Mouse (Mus musculus): ENCODE measurements around the gene Klhdc4. TPM values are rescaled to one million over a fixed set of nuclear protein-coding genes. Genes with fewer than 3 reads are reported as not detected.

The Klhdc4 gene
- polyA plus RNA-seq, 1 experiment from 2014 or later = 49.4 TPM

GRCm38 (mm10) chr8:121782493-121782892 lies 46.9 kb downstream of the Klhdc4 start:
- Histone ChIP-seq H3K27me3 (ENCODE audit: control insufficient read depth, insufficient read depth, low read length) (no peaks in the 10 kb centered on the region), H3K36me3 (ENCODE audit: control insufficient read depth, insufficient read depth, low read length) (no peaks in the 10 kb centered on the region), H3K4me1 (ENCODE audit: control insufficient read depth, insufficient read depth, low read length) (no peaks in the 10 kb centered on the region), H3K9me3 (ENCODE audit: control insufficient read depth, low read length) (no peaks in the 10 kb centered on the region), H3K4me2 (no peak overlapping the region), H3K4me3 (ENCODE audit: low read depth, low read length) (no peak overlapping the region), H3K9ac (ENCODE audit: low read length) (no peak overlapping the region), H3K27ac (ENCODE audit: low read depth, low read length) (no peak overlapping the region)
- 76% methylated on average over 5 of the region's 5 CpGs for WGBS
- ATAC-seq (ENCODE audit: low FRiP score) = no peak
- DNase-seq (ENCODE audit: low spot score, missing footprints) = no peak

- no peaks in the 10 kb centered on the region for H3K27me3 ChIP-seq (ENCODE audit: control insufficient read depth, insufficient read depth, low read length)
- DNase-seq (ENCODE audit: low spot score, missing footprints) (no peak), ATAC-seq (ENCODE audit: low FRiP score) (no peak)
- H3K9ac ChIP-seq (ENCODE audit: low read length) = no peak overlapping the region
- no peak overlapping the region for H3K4me2 ChIP-seq
- whole genome bisulfite sequencing = 86% methylated on average over 12 of the region's 12 CpGs
- H3K27ac ChIP-seq (ENCODE audit: low read depth, low read length) = no peak overlapping the region
- no peaks in the 10 kb centered on the region for H3K36me3 ChIP-seq (ENCODE audit: control insufficient read depth, insufficient read depth, low read length)
- H3K4me3 ChIP-seq (ENCODE audit: low read depth, low read length) = no peak overlapping the region
- no peaks in the 10 kb centered on the region for H3K9me3 ChIP-seq (ENCODE audit: control insufficient read depth, low read length)
- peaks cover 15% of the 10 kb centered on the region for H3K4me1 ChIP-seq (ENCODE audit: control insufficient read depth, insufficient read depth, low read length)
Observed at GRCm38 (mm10) chr8:121773876-121774275, 55.5 kb downstream of the Klhdc4 start.

- Histone ChIP-seq H3K9ac (ENCODE audit: low read length) (peak overlapping the region; percentile 27; the same call in 1 of the 2 replicates), H3K4me2 (peak overlapping the region; percentile 27), H3K36me3 (ENCODE audit: control insufficient read depth, insufficient read depth, low read length) (no peaks in the 10 kb centered on the region), H3K27ac (ENCODE audit: low read depth, low read length) (0 out of 2 replicates have a peak overlapping the region, but pooled peaks have one; percentile 2), H3K4me3 (ENCODE audit: low read depth, low read length) (no peak overlapping the region), H3K27me3 (ENCODE audit: control insufficient read depth, insufficient read depth, low read length) (no peaks in the 10 kb centered on the region), H3K9me3 (ENCODE audit: control insufficient read depth, low read length) (no peaks in the 10 kb centered on the region), H3K4me1 (ENCODE audit: control insufficient read depth, insufficient read depth, low read length) (peaks cover 15% of the 10 kb centered on the region)
- DNase-seq (ENCODE audit: low spot score, missing footprints) (peak; percentile 82), ATAC-seq (ENCODE audit: low FRiP score) (peak; percentile 85)
- 23% methylated on average over 19 of the region's 19 CpGs for WGBS
Observed at GRCm38 (mm10) chr8:121770845-121771752, 58.3 kb downstream of the Klhdc4 start.

GRCm38 (mm10) chr8:121769621-121770020 lies 59.7 kb downstream of the Klhdc4 start:
- DNase-seq (ENCODE audit: low spot score, missing footprints) (no peak), ATAC-seq (ENCODE audit: low FRiP score) (no peak)
- H3K4me2 ChIP-seq = no peak overlapping the region
- peaks cover 15% of the 10 kb centered on the region for H3K4me1 ChIP-seq (ENCODE audit: control insufficient read depth, insufficient read depth, low read length)
- H3K9ac ChIP-seq (ENCODE audit: low read length) = no peak overlapping the region
- no peaks in the 10 kb centered on the region for H3K9me3 ChIP-seq (ENCODE audit: control insufficient read depth, low read length)
- no peaks in the 10 kb centered on the region for H3K36me3 ChIP-seq (ENCODE audit: control insufficient read depth, insufficient read depth, low read length)
- H3K27ac ChIP-seq (ENCODE audit: low read depth, low read length) = no peak overlapping the region
- H3K4me3 ChIP-seq (ENCODE audit: low read depth, low read length) = no peak overlapping the region
- 100% methylated on average over 2 of the region's 2 CpGs for WGBS
- no peaks in the 10 kb centered on the region for H3K27me3 ChIP-seq (ENCODE audit: control insufficient read depth, insufficient read depth, low read length)

- Histone ChIP-seq H3K4me1 (ENCODE audit: control insufficient read depth, insufficient read depth, low read length) (peaks cover 15% of the 10 kb centered on the region), H3K4me3 (ENCODE audit: low read depth, low read length) (no peak overlapping the region), H3K9me3 (ENCODE audit: control insufficient read depth, low read length) (no peaks in the 10 kb centered on the region), H3K27ac (ENCODE audit: low read depth, low read length) (no peak overlapping the region), H3K9ac (ENCODE audit: low read length) (no peak overlapping the region), H3K27me3 (ENCODE audit: control insufficient read depth, insufficient read depth, low read length) (no peaks in the 10 kb centered on the region), H3K4me2 (no peak overlapping the region), H3K36me3 (ENCODE audit: control insufficient read depth, insufficient read depth, low read length) (no peaks in the 10 kb centered on the region)
- peak; percentile 65 for DNase-seq (ENCODE audit: low spot score, missing footprints)
- WGBS = 61% methylated on average over 3 of the region's 3 CpGs
- ATAC-seq (ENCODE audit: low FRiP score) = no peak
Observed at GRCm38 (mm10) chr8:121769095-121769494, 60.3 kb downstream of the Klhdc4 start.

GRCm38 (mm10) chr8:121765594-121766138 lies 63.7 kb downstream of the Klhdc4 start:
- 89% methylated on average over 7 of the region's 7 CpGs for WGBS
- no peaks in the 10 kb centered on the region for H3K9me3 ChIP-seq (ENCODE audit: control insufficient read depth, low read length)

GRCm38 (mm10) chr8:121763700-121764013 lies 65.7 kb downstream of the Klhdc4 start:
- no peak for ATAC-seq (ENCODE audit: low FRiP score)
- H3K27ac ChIP-seq (ENCODE audit: low read depth, low read length) = no peak overlapping the region
- WGBS = 73% methylated on average over 9 of the region's 9 CpGs

More at GRCm38 (mm10) chr8:121765594-121766138, 63.7 kb downstream of the Klhdc4 start:
- no peak overlapping the region for H3K4me2 ChIP-seq
- H3K9ac ChIP-seq (ENCODE audit: low read length) = no peak overlapping the region
- H3K27ac ChIP-seq (ENCODE audit: low read depth, low read length) = no peak overlapping the region
- H3K27me3 ChIP-seq (ENCODE audit: control insufficient read depth, insufficient read depth, low read length) = no peaks in the 10 kb centered on the region
- peaks cover under 1% of the 10 kb centered on the region; the same call in 1 of the 2 replicates for H3K4me1 ChIP-seq (ENCODE audit: control insufficient read depth, insufficient read depth, low read length)
- no peak for ATAC-seq (ENCODE audit: low FRiP score)
- DNase-seq (ENCODE audit: low spot score, missing footprints) = peak; percentile 21
- no peak overlapping the region for H3K4me3 ChIP-seq (ENCODE audit: low read depth, low read length)
- no peaks in the 10 kb centered on the region for H3K36me3 ChIP-seq (ENCODE audit: control insufficient read depth, insufficient read depth, low read length)

GRCm38 (mm10) chr8:121762999-121763699 lies 66.2 kb downstream of the Klhdc4 start:
- Histone ChIP-seq H3K36me3 (ENCODE audit: control insufficient read depth, insufficient read depth, low read length) (no peaks in the 10 kb centered on the region), H3K9ac (ENCODE audit: low read length) (no peak overlapping the region), H3K4me1 (ENCODE audit: control insufficient read depth, insufficient read depth, low read length) (no peaks in the 10 kb centered on the region), H3K4me2 (no peak overlapping the region), H3K27me3 (ENCODE audit: control insufficient read depth, insufficient read depth, low read length) (no peaks in the 10 kb centered on the region), H3K27ac (ENCODE audit: low read depth, low read length) (no peak overlapping the region), H3K4me3 (ENCODE audit: low read depth, low read length) (no peak overlapping the region), H3K9me3 (ENCODE audit: control insufficient read depth, low read length) (no peaks in the 10 kb centered on the region)
- no peak for DNase-seq (ENCODE audit: low spot score, missing footprints)
- ATAC-seq (ENCODE audit: low FRiP score) = no peak
- 62% methylated on average over 7 of the region's 7 CpGs for WGBS

More at GRCm38 (mm10) chr8:121763700-121764013, 65.7 kb downstream of the Klhdc4 start:
- no peak overlapping the region for H3K9ac ChIP-seq (ENCODE audit: low read length)
- no peak for DNase-seq (ENCODE audit: low spot score, missing footprints)
- H3K36me3 ChIP-seq (ENCODE audit: control insufficient read depth, insufficient read depth, low read length) = no peaks in the 10 kb centered on the region
- no peaks in the 10 kb centered on the region for H3K27me3 ChIP-seq (ENCODE audit: control insufficient read depth, insufficient read depth, low read length)
- H3K4me1 ChIP-seq (ENCODE audit: control insufficient read depth, insufficient read depth, low read length) = no peaks in the 10 kb centered on the region
- no peak overlapping the region for H3K4me2 ChIP-seq
- no peaks in the 10 kb centered on the region for H3K9me3 ChIP-seq (ENCODE audit: control insufficient read depth, low read length)
- H3K4me3 ChIP-seq (ENCODE audit: low read depth, low read length) = no peak overlapping the region

GRCm38 (mm10) chr8:121761480-121761879 lies 67.9 kb downstream of the Klhdc4 start:
- H3K9me3 ChIP-seq (ENCODE audit: control insufficient read depth, low read length) = no peaks in the 10 kb centered on the region
- H3K4me2 ChIP-seq = no peak overlapping the region
- no peak overlapping the region for H3K27ac ChIP-seq (ENCODE audit: low read depth, low read length)
- no peak overlapping the region for H3K4me3 ChIP-seq (ENCODE audit: low read depth, low read length)
- H3K36me3 ChIP-seq (ENCODE audit: control insufficient read depth, insufficient read depth, low read length) = no peaks in the 10 kb centered on the region
- ATAC-seq (ENCODE audit: low FRiP score) = no peak
- H3K4me1 ChIP-seq (ENCODE audit: control insufficient read depth, insufficient read depth, low read length) = no peaks in the 10 kb centered on the region
- no peak overlapping the region for H3K9ac ChIP-seq (ENCODE audit: low read length)
- WGBS = 33% methylated on average over 10 of the region's 10 CpGs
- DNase-seq (ENCODE audit: low spot score, missing footprints) = peak; percentile 88
- H3K27me3 ChIP-seq (ENCODE audit: control insufficient read depth, insufficient read depth, low read length) = no peaks in the 10 kb centered on the region
